Mouse (Mus musculus) midbrain, embryonic 12.5 days (tissue): ENCODE results near the gene Dnah3. TPM values are rescaled to one million over a fixed set of nuclear protein-coding genes. Genes with fewer than 3 reads are reported as not detected.

Experiments
- ATAC-seq: fragments of 200-750 bp; cut with Nextera tagmentation; 2 replicates; pipeline ENCODE4 v1.8.0; 2017; ENCODE audit warnings: low read depth, moderate TSS enrichment, moderate library complexity; ENCODE audit not compliant: low FRiP score
- H3K27ac ChIP-seq: fragments of 300-500 bp; sonication (generic); replicated peaks from 2 replicates; pipeline ENCODE4 v1.5.1; 2016; ENCODE audit warnings: mild to moderate bottlenecking
- H3K27me3 ChIP-seq: fragments of 300-500 bp; sonication (generic); 2 replicates; pipeline ENCODE4 v1.6.1; 2016; ENCODE audit warnings: mild to moderate bottlenecking
- H3K36me3 ChIP-seq: fragments of 300-500 bp; sonication (generic); 2 replicates; pipeline ENCODE4 v1.6.1; 2016
- H3K4me1 ChIP-seq: fragments of 300-500 bp; sonication (generic); 2 replicates; pipeline ENCODE4 v1.6.1; 2016
- H3K4me2 ChIP-seq: fragments of 300-500 bp; sonication (generic); replicated peaks from 2 replicates; pipeline ENCODE4 v1.6.1; 2016; ENCODE audit warnings: mild to moderate bottlenecking, moderate library complexity
- H3K4me3 ChIP-seq: fragments of 300-500 bp; sonication (generic); 2 replicates; pipeline ENCODE4 v1.5.1; 2016; ENCODE audit warnings: mild to moderate bottlenecking
- H3K9ac ChIP-seq: fragments of 300-500 bp; sonication (generic); replicated peaks from 2 replicates; pipeline ENCODE4 v1.6.1; 2016; ENCODE audit warnings: mild to moderate bottlenecking, moderate library complexity
- H3K9me3 ChIP-seq: fragments of 300-500 bp; sonication (generic); 2 replicates; pipeline ENCODE4 v1.6.1; 2016; ENCODE audit warnings: mild to moderate bottlenecking
- WGBS: fragments of 180-500 bp; shearing (Covaris S2); methylation state at CpG from one replicate; pipeline ENCODE4 v1.1.7; 2016; 5-methylcytosine and 5-hydroxymethylcytosine counted together
- polyA plus RNA-seq: library from polyadenylated mRNA; unstranded; fragments of >200 nt; fragmentation: Nextera tagmentation; extraction: Ambion mirVana; gene quantifications from 2 replicates; pipeline ENCODE4 v1.2.1, GENCODE M21; 2016

The Dnah3 gene
- polyA plus RNA-seq, 1 experiment from 2014 or later = not detected

GRCm38 (mm10) chr7:119892742-119893141 is 202.3 kb downstream of the Dnah3 start:
- no peaks in the 10 kb centered on the region for H3K27me3 ChIP-seq
- WGBS = 94% methylated on average over 4 of the region's 4 CpGs

GRCm38 (mm10) chr7:119892198-119892597 is 202.9 kb downstream of the Dnah3 start:
- no peak for ATAC-seq
- Histone ChIP-seq H3K4me1 (peaks cover 24% of the 10 kb centered on the region), H3K4me2 (no peak overlapping the region), H3K36me3 (no peaks in the 10 kb centered on the region), H3K4me3 (no peak overlapping the region), H3K9ac (no peak overlapping the region), H3K9me3 (no peaks in the 10 kb centered on the region), H3K27me3 (no peaks in the 10 kb centered on the region), H3K27ac (no peak overlapping the region)
- 97% methylated on average over 1 of the region's 1 CpGs for WGBS

More at GRCm38 (mm10) chr7:119892742-119893141, 202.3 kb downstream of the Dnah3 start:
- Histone ChIP-seq H3K9ac (no peak overlapping the region), H3K4me3 (no peak overlapping the region), H3K27ac (no peak overlapping the region), H3K36me3 (no peaks in the 10 kb centered on the region), H3K4me2 (no peak overlapping the region), H3K4me1 (peaks cover 25% of the 10 kb centered on the region), H3K9me3 (no peaks in the 10 kb centered on the region)
- no peak for ATAC-seq

DNA sequence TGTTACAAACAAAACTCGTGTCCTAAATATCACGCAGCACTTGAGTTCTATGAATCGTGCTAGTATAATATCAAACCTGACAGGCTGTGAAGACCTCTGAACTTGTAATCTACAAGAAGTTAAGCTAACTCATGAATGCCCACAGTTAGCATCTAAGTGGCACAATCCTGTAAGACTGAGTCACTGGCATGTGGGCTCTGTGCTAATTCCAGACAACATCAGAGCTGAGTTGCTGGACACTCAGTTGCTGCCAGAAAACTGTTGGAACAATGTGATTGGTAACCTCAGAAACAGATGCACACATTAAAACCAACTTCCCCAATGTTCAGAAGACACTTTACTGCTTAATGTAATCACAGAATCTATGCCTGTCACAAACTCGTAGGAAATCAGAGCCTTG is 207.2 kb downstream of the Dnah3 start:
- no peaks in the 10 kb centered on the region for H3K27me3 ChIP-seq
- no peak overlapping the region for H3K9ac ChIP-seq
- no peaks in the 10 kb centered on the region for H3K4me1 ChIP-seq
- no peak overlapping the region for H3K4me2 ChIP-seq
- 95% methylated on average over 4 of the region's 4 CpGs for WGBS
- H3K9me3 ChIP-seq = no peaks in the 10 kb centered on the region
- H3K4me3 ChIP-seq = no peak overlapping the region
- H3K36me3 ChIP-seq = no peaks in the 10 kb centered on the region
- no peak overlapping the region for H3K27ac ChIP-seq
- ATAC-seq = no peak

DNA sequence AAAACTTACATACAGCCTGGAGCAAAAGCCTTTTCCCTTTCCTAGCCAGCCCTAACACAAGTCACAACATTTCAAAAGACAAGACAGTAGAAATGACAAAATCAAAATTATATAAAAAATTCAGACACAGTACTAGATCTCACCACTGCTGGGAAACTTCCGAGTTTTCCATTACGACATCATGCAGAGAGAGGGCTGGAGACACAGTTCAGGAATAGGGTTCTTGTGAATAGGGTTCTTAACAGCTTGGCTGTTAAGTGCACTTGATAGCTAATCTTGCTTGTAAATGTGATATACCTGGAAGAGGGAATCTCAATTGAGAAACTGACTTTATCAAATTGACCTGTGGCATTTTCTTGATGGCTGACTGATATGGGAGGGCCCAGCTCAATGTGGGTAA is 213.9 kb downstream of the Dnah3 start:
- Histone ChIP-seq H3K27me3 (no peaks in the 10 kb centered on the region), H3K27ac (no peak overlapping the region), H3K4me1 (no peaks in the 10 kb centered on the region), H3K4me3 (no peak overlapping the region), H3K9me3 (no peaks in the 10 kb centered on the region), H3K9ac (no peak overlapping the region), H3K36me3 (0 out of 2 replicates have a peak, but pooled peaks cover 8% of the 10 kb centered on the region), H3K4me2 (no peak overlapping the region)
- WGBS = 90% methylated on average over 2 of the region's 2 CpGs
- ATAC-seq = no peak

- Histone ChIP-seq H3K36me3 (0 out of 2 replicates have a peak, but pooled peaks cover 8% of the 10 kb centered on the region), H3K9ac (no peak overlapping the region), H3K4me2 (no peak overlapping the region), H3K27me3 (no peaks in the 10 kb centered on the region), H3K4me1 (no peaks in the 10 kb centered on the region), H3K4me3 (no peak overlapping the region), H3K9me3 (no peaks in the 10 kb centered on the region), H3K27ac (no peak overlapping the region)
- no peak for ATAC-seq
- 90% methylated on average over 5 of the region's 5 CpGs for WGBS
Observed at GRCm38 (mm10) chr7:119880345-119880744, 214.7 kb downstream of the Dnah3 start.

- Histone ChIP-seq H3K4me1 (no peaks in the 10 kb centered on the region), H3K4me2 (no peak overlapping the region), H3K27ac (no peak overlapping the region), H3K36me3 (0 out of 2 replicates have a peak, but pooled peaks cover 8% of the 10 kb centered on the region), H3K27me3 (no peaks in the 10 kb centered on the region), H3K9ac (no peak overlapping the region), H3K9me3 (no peaks in the 10 kb centered on the region), H3K4me3 (no peak overlapping the region)
- no peak for ATAC-seq
- WGBS = over 99% methylated on average over 4 of the region's 4 CpGs
Observed at GRCm38 (mm10) chr7:119879171-119879570, 215.9 kb downstream of the Dnah3 start.

- no peak overlapping the region for H3K4me2 ChIP-seq
- H3K27me3 ChIP-seq = no peaks in the 10 kb centered on the region
- WGBS = 70% methylated on average over 3 of the region's 3 CpGs
- H3K9me3 ChIP-seq = no peaks in the 10 kb centered on the region
- 0 out of 2 replicates have a peak, but pooled peaks cover 8% of the 10 kb centered on the region for H3K36me3 ChIP-seq
- ATAC-seq = no peak
- no peak overlapping the region for H3K27ac ChIP-seq
- peaks cover 3% of the 10 kb centered on the region; the same call in 1 of the 2 replicates for H3K4me1 ChIP-seq
- no peak overlapping the region for H3K9ac ChIP-seq
- H3K4me3 ChIP-seq = no peak overlapping the region
Observed at GRCm38 (mm10) chr7:119875776-119876440, 219.2 kb downstream of the Dnah3 start.

- ATAC-seq = peak; percentile 87
- H3K9me3 ChIP-seq = no peaks in the 10 kb centered on the region
- H3K4me2 ChIP-seq = no peak overlapping the region
- no peak overlapping the region for H3K9ac ChIP-seq
- peaks cover 3% of the 10 kb centered on the region; the same call in 1 of the 2 replicates for H3K4me1 ChIP-seq
- H3K27me3 ChIP-seq = no peaks in the 10 kb centered on the region
- 26% methylated on average over 2 of the region's 2 CpGs for WGBS
- 0 out of 2 replicates have a peak, but pooled peaks cover 5% of the 10 kb centered on the region for H3K36me3 ChIP-seq
- H3K4me3 ChIP-seq = no peak overlapping the region
- H3K27ac ChIP-seq = no peak overlapping the region; the same call in none of the 2 replicates
Observed at GRCm38 (mm10) chr7:119873050-119873449, 222.0 kb downstream of the Dnah3 start.

Other genes starting within 250 kb of the Dnah3 start
- 12.8 and 14.0 TPM in 2 replicates for gene Lyrm1, start 199.4 kb downstream of the Dnah3 start, polyA plus RNA-seq
- 17.8 and 19.4 TPM in 2 replicates for gene Dcun1d3, start 199.0 kb downstream of the Dnah3 start, polyA plus RNA-seq
- 19.3 and 25.4 TPM in 2 replicates for gene Tmem159, start 7.1 kb upstream of the Dnah3 start, polyA plus RNA-seq
- not detected in 2 replicates for gene Zp2, start 50.0 kb upstream of the Dnah3 start, polyA plus RNA-seq
- gene Anks4b, start 78.6 kb upstream of the Dnah3 start, polyA plus RNA-seq = not detected in 2 replicates
- 33.6 and 37.0 TPM in 2 replicates for gene Crym, start 106.8 kb upstream of the Dnah3 start, polyA plus RNA-seq
- gene Abca14, start 108.7 kb upstream of the Dnah3 start, polyA plus RNA-seq = not detected in 2 replicates
- not detected in 2 replicates for gene Abca15, start 233.4 kb upstream of the Dnah3 start, polyA plus RNA-seq